Mouse (Mus musculus) kidney, adult 2 months (tissue): ENCODE results near the gene Diaph3.

ENCODE experiments used
- CTCF ChIP-seq: fragments of 200-500 bp; conservative IDR thresholded peaks from 2 replicates; pipeline ENCODE4 v1.5.1; 2011; ENCODE audit warnings: low read depth, mild to moderate bottlenecking, control low read depth, low read length, moderate library complexity, mixed read lengths; ENCODE audit not compliant: insufficient read depth, insufficient read length
- POLR2A ChIP-seq: fragments of 200-500 bp; IDR thresholded peaks from one replicate; pipeline ENCODE4 v1.6.1; 2011; ENCODE audit warnings: low read depth, low read length, control low read depth

DNA sequence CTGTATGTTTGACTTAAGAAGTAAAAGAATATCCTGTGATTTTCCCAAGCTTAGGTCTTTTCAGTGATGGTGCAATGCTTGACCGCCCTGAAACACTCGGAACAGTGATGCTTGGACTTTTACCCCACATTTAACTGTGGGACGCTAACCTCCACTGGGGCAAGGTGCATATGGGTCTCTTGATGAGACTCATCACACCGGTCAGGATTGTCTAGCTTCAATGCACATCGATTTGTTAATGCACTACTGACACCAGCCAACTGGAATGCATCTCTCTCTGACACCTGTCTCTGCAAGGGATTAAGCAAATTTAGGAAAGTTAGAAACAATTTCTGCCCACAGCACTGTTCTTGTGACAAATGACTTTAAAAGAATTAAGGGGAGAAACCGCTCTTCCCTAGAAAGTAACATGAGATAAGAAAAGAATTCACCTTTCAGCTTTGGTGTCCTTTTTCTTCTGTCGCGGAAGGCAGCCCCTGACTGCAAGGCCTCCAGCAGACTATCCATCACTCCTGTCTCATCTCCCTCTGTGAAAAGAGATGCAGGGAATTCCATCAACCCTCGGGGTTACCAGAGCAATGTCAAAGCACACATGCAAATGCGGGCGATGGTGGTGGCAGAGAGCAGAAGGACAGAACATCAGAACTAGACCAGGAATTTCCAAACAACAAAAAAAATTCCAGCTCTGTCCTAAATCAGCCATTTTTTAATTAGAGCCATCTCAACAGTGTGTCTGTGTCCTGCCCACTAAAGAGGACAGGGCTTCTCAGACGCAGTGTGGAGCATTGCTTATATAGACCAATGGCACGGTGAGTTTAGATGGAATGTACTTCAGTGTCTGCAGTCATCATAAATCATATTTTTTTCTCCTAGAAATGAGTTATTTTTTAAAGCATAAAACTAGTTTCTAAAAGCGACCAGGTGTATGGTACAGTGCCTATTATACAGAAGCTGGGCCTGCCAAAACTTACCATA is 368.6 kb downstream of the Diaph3 start:
- TF ChIP-seq CTCF (no peak), POLR2A (no peak)
